Mouse (Mus musculus) E14TG2a.4 (cell line): Measurements from ENCODE around the gene Crtap.

Experiments used
- CTCF ChIP-seq: conservative IDR thresholded peaks from 2 replicates; pipeline ENCODE4 v1.5.1; 2014; ENCODE audit warnings: low read length
- POU5F1 ChIP-seq: IDR thresholded peaks from 2 replicates; pipeline ENCODE4 v1.6.1; 2014; ENCODE audit warnings: low read length, borderline replicate concordance

DNA sequence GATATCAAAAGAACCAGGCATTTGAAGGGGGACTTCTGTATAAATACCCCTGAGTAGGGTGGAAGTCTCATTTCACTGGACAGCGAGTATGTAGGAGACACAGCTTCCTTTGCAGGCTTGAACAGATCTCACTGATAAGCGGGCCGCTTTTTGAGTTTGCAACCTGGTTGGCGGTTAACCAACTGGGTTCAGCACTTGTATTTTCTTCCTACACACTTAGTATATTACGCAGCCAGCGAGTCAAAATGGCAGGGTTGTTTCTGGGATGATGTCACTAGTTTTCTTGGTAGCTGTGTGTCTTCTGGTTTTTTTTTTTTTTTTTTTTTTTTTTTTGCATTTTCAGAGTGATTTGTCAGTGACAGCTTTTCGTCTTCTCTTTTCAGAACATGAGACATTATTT lies 31.3 kb upstream of the Crtap start:
- TF ChIP-seq CTCF (no peak), POU5F1 (no peak)
